Mouse (Mus musculus): Measurements from ENCODE around the gene Pelo. TPM values are rescaled to one million over a fixed set of nuclear protein-coding genes. Genes with fewer than 3 reads are reported as not detected.

Gene Pelo
- polyA plus RNA-seq, 1 experiment from 2014 or later: 10.8 TPM

- no peaks in the 10 kb centered on the region for H3K27me3 ChIP-seq (ENCODE audit: control insufficient read depth, insufficient read depth, low read length)
- DNase-seq (ENCODE audit: low spot score) (no peak), ATAC-seq (ENCODE audit: insufficient number of reproducible peaks, low FRiP score, low TSS enrichment, low read depth) (no peak)
- H3K9ac ChIP-seq (ENCODE audit: low read length): no peak overlapping the region
- H3K4me1 ChIP-seq (ENCODE audit: control insufficient read depth, insufficient read depth, low read length): no peaks in the 10 kb centered on the region
- H3K36me3 ChIP-seq (ENCODE audit: control insufficient read depth, insufficient read depth, low read length): no peaks in the 10 kb centered on the region
- 94% methylated on average over 6 of the region's 6 CpGs for WGBS
- H3K27ac ChIP-seq (replicated peaks; ENCODE audit: low read depth, low read length): no peak overlapping the region
- H3K4me3 ChIP-seq (ENCODE audit: low read depth, low read length): no peak overlapping the region
- no peak overlapping the region for H3K4me2 ChIP-seq (ENCODE audit: low read depth, severe bottlenecking)
- no peaks in the 10 kb centered on the region for H3K9me3 ChIP-seq (ENCODE audit: control insufficient read depth, low read length)
Observed at GRCm38 (mm10) chr13:115072386-115072785, 17.6 kb downstream of the Pelo start.

DNA sequence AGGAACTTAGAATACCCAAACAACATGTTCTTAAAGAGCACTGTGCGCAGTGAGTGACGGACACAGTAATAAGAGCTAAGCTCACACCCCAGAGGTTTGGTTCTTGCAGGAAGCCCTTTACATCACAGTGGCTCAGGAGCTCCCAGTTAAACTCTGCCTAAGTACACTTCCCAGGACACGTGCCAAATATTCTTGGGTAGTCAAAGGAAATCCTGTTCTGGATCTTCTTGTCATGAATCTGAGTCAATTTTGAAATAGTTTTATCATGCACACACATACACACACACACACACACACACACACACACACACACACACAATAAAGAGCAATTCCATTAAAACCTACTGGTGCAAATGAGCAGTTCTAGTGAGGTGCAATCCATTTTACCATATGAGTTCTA lies 18.6 kb downstream of the Pelo start:
- DNase-seq (ENCODE audit: low spot score): no peak
- no peak overlapping the region for H3K4me3 ChIP-seq (ENCODE audit: low read depth, low read length)
- H3K27ac ChIP-seq (replicated peaks; ENCODE audit: low read depth, low read length): no peak overlapping the region
- H3K27me3 ChIP-seq (ENCODE audit: control insufficient read depth, insufficient read depth, low read length): no peaks in the 10 kb centered on the region
- H3K4me1 ChIP-seq (ENCODE audit: control insufficient read depth, insufficient read depth, low read length): no peaks in the 10 kb centered on the region
- 86% methylated on average over 3 of the region's 3 CpGs for WGBS
- no peaks in the 10 kb centered on the region for H3K9me3 ChIP-seq (ENCODE audit: control insufficient read depth, low read length)
- no peak for ATAC-seq (ENCODE audit: insufficient number of reproducible peaks, low FRiP score, low TSS enrichment, low read depth)
- no peaks in the 10 kb centered on the region for H3K36me3 ChIP-seq (ENCODE audit: control insufficient read depth, insufficient read depth, low read length)
- no peak overlapping the region for H3K4me2 ChIP-seq (ENCODE audit: low read depth, severe bottlenecking)
- no peak overlapping the region for H3K9ac ChIP-seq (ENCODE audit: low read length)

GRCm38 (mm10) chr13:115067968-115068330 lies 22.0 kb downstream of the Pelo start:
- no peak overlapping the region for H3K4me2 ChIP-seq (ENCODE audit: low read depth, severe bottlenecking)
- H3K9ac ChIP-seq (ENCODE audit: low read length): no peak overlapping the region
- no peak for ATAC-seq (ENCODE audit: insufficient number of reproducible peaks, low FRiP score, low TSS enrichment, low read depth)
- WGBS: 93% methylated on average over 1 of the region's 1 CpGs
- H3K36me3 ChIP-seq (ENCODE audit: control insufficient read depth, insufficient read depth, low read length): no peaks in the 10 kb centered on the region
- no peak for DNase-seq (ENCODE audit: low spot score)
- H3K9me3 ChIP-seq (ENCODE audit: control insufficient read depth, low read length): no peaks in the 10 kb centered on the region
- H3K4me1 ChIP-seq (ENCODE audit: control insufficient read depth, insufficient read depth, low read length): no peaks in the 10 kb centered on the region
- no peak overlapping the region for H3K4me3 ChIP-seq (ENCODE audit: low read depth, low read length)
- no peak overlapping the region for H3K27ac ChIP-seq (replicated peaks; ENCODE audit: low read depth, low read length)
- no peaks in the 10 kb centered on the region for H3K27me3 ChIP-seq (ENCODE audit: control insufficient read depth, insufficient read depth, low read length)

DNA sequence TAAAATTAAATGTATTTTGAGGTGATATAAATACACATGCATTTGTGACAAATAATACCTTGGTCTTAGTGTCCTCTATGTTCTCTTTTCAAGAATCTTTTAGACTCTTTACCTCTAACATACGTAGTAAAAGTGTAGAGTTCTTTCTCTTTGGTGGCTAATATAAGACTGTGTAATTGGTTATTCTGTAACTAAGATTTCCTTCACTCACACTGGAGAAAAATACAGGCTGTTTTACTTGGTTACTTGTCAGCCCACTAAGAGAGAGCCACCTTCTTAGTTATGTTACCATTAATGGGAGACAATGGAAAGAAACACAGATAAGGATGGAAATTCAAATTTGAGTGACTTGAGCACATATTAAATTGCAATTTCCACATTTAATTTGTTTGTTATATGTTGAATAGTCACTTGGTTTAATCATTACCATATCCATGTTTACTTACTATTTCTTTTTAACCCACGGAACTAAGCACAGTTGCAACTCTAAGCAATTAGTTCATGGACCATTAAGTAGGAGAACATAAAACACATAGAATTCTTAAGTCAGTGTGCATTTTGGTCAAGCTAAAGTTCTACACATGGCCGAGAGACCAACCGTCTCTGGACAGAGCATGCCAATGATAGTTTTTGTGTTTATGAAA lies 22.5 kb downstream of the Pelo start:
- no peak overlapping the region for H3K4me3 ChIP-seq (ENCODE audit: low read depth, low read length)
- 82% methylated on average over 4 of the region's 4 CpGs for WGBS
- H3K27me3 ChIP-seq (ENCODE audit: control insufficient read depth, insufficient read depth, low read length): no peaks in the 10 kb centered on the region
- H3K9ac ChIP-seq (ENCODE audit: low read length): no peak overlapping the region
- H3K4me2 ChIP-seq (ENCODE audit: low read depth, severe bottlenecking): no peak overlapping the region
- no peaks in the 10 kb centered on the region for H3K36me3 ChIP-seq (ENCODE audit: control insufficient read depth, insufficient read depth, low read length)
- DNase-seq (ENCODE audit: low spot score) (no peak), ATAC-seq (ENCODE audit: insufficient number of reproducible peaks, low FRiP score, low TSS enrichment, low read depth) (no peak)
- H3K4me1 ChIP-seq (ENCODE audit: control insufficient read depth, insufficient read depth, low read length): no peaks in the 10 kb centered on the region
- H3K27ac ChIP-seq (replicated peaks; ENCODE audit: low read depth, low read length): no peak overlapping the region
- H3K9me3 ChIP-seq (ENCODE audit: control insufficient read depth, low read length): no peaks in the 10 kb centered on the region

- ATAC-seq (ENCODE audit: insufficient number of reproducible peaks, low FRiP score, low TSS enrichment, low read depth) (no peak), DNase-seq (ENCODE audit: low spot score) (no peak)
- Histone ChIP-seq H3K27ac (replicated peaks; ENCODE audit: low read depth, low read length) (no peak overlapping the region), H3K9me3 (ENCODE audit: control insufficient read depth, low read length) (no peaks in the 10 kb centered on the region), H3K36me3 (ENCODE audit: control insufficient read depth, insufficient read depth, low read length) (no peaks in the 10 kb centered on the region), H3K27me3 (ENCODE audit: control insufficient read depth, insufficient read depth, low read length) (no peaks in the 10 kb centered on the region), H3K4me3 (ENCODE audit: low read depth, low read length) (no peak overlapping the region), H3K4me1 (ENCODE audit: control insufficient read depth, insufficient read depth, low read length) (peaks cover 3% of the 10 kb centered on the region; the same call in 1 of the 2 replicates), H3K9ac (ENCODE audit: low read length) (no peak overlapping the region), H3K4me2 (ENCODE audit: low read depth, severe bottlenecking) (no peak overlapping the region)
- 93% methylated on average over 5 of the region's 5 CpGs for WGBS
Observed at GRCm38 (mm10) chr13:115057555-115057954, 32.4 kb downstream of the Pelo start.

- Histone ChIP-seq H3K4me2 (ENCODE audit: low read depth, severe bottlenecking) (no peak overlapping the region), H3K4me3 (ENCODE audit: low read depth, low read length) (no peak overlapping the region), H3K9ac (ENCODE audit: low read length) (no peak overlapping the region), H3K27ac (replicated peaks; ENCODE audit: low read depth, low read length) (no peak overlapping the region), H3K27me3 (ENCODE audit: control insufficient read depth, insufficient read depth, low read length) (no peaks in the 10 kb centered on the region), H3K4me1 (ENCODE audit: control insufficient read depth, insufficient read depth, low read length) (peaks cover 3% of the 10 kb centered on the region; the same call in 1 of the 2 replicates), H3K9me3 (ENCODE audit: control insufficient read depth, low read length) (no peaks in the 10 kb centered on the region), H3K36me3 (ENCODE audit: control insufficient read depth, insufficient read depth, low read length) (no peaks in the 10 kb centered on the region)
- 55% methylated on average over 9 of the region's 9 CpGs for WGBS
- ATAC-seq (ENCODE audit: insufficient number of reproducible peaks, low FRiP score, low TSS enrichment, low read depth) (no peak), DNase-seq (ENCODE audit: low spot score) (no peak)
Observed at GRCm38 (mm10) chr13:115054783-115055182, 35.2 kb downstream of the Pelo start.

DNA sequence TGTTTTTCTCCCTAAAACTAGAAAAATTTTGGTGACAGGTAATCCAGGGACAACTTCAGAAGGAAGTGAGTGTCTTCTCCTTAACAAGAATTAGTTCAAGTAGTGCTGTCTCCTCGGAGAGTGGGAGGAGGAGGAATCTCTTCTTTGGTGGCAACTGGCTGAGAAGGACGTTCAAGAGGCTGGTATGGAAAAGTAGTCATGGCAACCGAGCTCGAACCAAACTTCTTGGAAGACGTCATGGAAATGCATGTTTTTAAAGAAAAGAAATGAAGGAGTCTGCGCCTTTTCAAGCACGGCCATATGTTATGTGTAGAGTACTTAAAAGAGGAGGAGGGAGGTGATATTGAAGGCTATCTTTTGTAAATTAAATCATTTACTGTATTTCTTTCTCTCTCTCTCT lies 37.4 kb downstream of the Pelo start:
- no peak overlapping the region for H3K9ac ChIP-seq (ENCODE audit: low read length)
- WGBS: 82% methylated on average over 7 of the region's 7 CpGs

DNA sequence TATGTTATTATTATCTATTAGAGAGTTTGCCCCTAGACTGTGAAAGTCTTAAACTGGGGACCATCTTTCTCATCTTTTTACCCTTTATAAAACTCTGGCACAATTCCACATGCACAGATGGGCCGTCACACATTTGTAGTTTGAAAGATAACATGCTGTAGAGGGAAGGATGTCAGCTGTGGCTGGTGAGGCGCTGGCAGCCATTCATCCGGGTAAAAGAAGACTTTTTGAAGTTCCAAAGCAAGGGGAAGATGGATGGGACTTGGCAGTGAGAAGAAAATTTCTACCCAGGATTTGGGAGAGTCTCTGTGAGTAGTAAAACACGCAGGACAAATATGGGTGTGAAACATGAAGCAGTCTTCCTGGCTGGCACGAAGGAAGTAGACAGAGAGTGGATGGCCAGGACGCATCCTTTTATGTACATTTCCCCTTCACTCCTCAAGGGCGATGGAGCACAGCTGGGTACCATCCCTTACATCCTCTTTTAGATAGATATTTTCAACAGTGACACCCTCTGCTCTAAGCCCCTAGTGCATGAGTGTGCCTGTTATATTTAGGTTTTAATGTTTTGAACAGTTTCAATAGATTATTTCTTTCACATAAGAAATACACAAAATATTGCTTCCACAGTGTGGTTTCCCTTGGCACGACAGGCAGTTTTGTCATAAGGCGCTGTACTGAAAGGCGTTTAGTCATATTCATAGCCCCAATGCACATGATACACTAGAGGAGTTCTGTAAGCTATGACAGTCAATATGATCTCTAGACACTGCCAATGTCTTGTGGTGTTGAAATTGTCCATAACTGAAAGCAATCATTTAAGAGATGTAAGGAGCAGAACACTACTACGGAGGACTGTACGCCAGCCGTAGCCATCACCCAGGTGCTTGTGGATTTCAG lies 39.1 kb downstream of the Pelo start:
- Histone ChIP-seq H3K27me3 (ENCODE audit: control insufficient read depth, insufficient read depth, low read length) (no peaks in the 10 kb centered on the region), H3K4me1 (ENCODE audit: control insufficient read depth, insufficient read depth, low read length) (peaks cover 3% of the 10 kb centered on the region; the same call in 1 of the 2 replicates), H3K4me2 (ENCODE audit: low read depth, severe bottlenecking) (no peak overlapping the region), H3K9ac (ENCODE audit: low read length) (no peak overlapping the region), H3K9me3 (ENCODE audit: control insufficient read depth, low read length) (no peaks in the 10 kb centered on the region), H3K27ac (replicated peaks; ENCODE audit: low read depth, low read length) (no peak overlapping the region), H3K4me3 (ENCODE audit: low read depth, low read length) (no peak overlapping the region), H3K36me3 (ENCODE audit: control insufficient read depth, insufficient read depth, low read length) (no peaks in the 10 kb centered on the region)
- no peak for DNase-seq (ENCODE audit: low spot score)
- WGBS: 87% methylated on average over 13 of the region's 13 CpGs
- no peak for ATAC-seq (ENCODE audit: insufficient number of reproducible peaks, low FRiP score, low TSS enrichment, low read depth)

More for the DNA sequence above, 37.4 kb downstream of the Pelo start:
- Histone ChIP-seq H3K36me3 (ENCODE audit: control insufficient read depth, insufficient read depth, low read length) (no peaks in the 10 kb centered on the region), H3K4me3 (ENCODE audit: low read depth, low read length) (no peak overlapping the region), H3K27me3 (ENCODE audit: control insufficient read depth, insufficient read depth, low read length) (no peaks in the 10 kb centered on the region), H3K4me1 (ENCODE audit: control insufficient read depth, insufficient read depth, low read length) (peaks cover 3% of the 10 kb centered on the region; the same call in 1 of the 2 replicates), H3K9me3 (ENCODE audit: control insufficient read depth, low read length) (no peaks in the 10 kb centered on the region), H3K27ac (replicated peaks; ENCODE audit: low read depth, low read length) (no peak overlapping the region), H3K4me2 (ENCODE audit: low read depth, severe bottlenecking) (no peak overlapping the region)
- ATAC-seq (ENCODE audit: insufficient number of reproducible peaks, low FRiP score, low TSS enrichment, low read depth) (no peak), DNase-seq (ENCODE audit: low spot score) (no peak)
